Mouse (Mus musculus) adrenal gland, postnatal 4 days (tissue): ENCODE data around the gene Armc8. TPM values are rescaled to one million over a fixed set of nuclear protein-coding genes. Genes with fewer than 3 reads are reported as not detected.
A peak's percentile ranks its signal among the peaks of the same experiment; 100 is the strongest.

Source experiments
- DNase-seq, 2 experiments: peaks; one replicate each; pipeline ENCODE4 v3.0.0; 2021 to 2022; ENCODE audit warnings: low spot score in 2 of 2, mixed read lengths in 2 of 2
- total RNA-seq, 2 experiments: library from RNA; stranded (reverse); gene quantifications; 2 replicates each; pipeline ENCODE4 v1.2.3; 2021

The Armc8 gene
- total RNA-seq, 2 experiments from 2014 or later: 34.3 to 38.9 TPM

DNA sequence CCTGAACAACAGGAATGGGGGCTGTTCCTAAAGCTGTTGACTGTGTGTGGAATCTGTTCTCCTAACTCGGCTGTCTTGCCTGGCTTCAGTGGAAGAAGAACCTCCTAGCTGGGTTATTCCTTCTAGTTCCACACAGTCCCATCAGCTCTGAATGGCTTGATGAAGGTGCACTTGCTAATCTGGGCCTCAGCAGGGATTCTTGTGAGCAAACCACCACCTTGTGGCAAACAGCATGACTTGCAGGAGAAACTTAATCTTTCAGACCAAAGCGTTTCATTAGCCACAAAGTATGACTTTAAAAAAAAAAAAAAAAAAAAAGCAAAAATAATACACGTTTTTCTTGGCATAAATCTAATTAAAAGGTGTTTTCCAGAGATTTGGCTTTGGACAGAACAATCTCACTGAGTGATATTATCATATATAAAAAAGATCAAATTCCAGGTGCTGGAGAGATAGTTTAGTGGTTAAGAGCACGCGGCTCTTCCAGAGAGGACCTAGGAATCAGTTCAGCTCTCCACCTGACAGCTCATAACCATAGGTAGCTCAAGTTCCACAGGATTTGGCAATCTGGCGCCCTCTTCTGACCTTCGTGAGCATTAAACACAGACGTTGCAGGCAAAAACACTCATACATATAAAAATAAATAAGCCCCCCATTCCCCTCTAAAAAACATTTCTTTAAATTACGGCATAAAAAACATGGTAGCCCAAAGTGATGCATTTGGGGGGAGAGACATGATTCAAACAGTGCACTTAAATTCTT lies 118.6 kb downstream of the Armc8 start:
- no peak for DNase-seq

DNA sequence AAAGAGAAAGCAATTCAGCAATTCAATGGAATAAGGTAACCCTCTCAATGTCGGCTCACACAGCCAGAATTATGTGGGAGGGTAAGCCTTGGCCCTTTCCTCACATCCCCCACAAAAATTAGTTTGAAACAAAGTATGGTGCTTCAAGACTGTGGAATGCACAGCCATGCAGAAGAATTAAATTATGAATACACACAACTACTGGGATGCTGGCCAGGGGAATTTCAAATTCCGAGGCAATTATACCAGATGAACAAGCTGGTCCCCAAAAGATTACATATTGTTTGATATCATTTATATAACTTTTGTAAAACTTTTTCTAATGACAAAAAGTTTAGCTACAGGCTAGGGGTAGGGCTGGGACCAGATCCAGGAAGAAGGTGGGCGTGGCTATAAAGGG lies 121.4 kb downstream of the Armc8 start:
- no peak for DNase-seq

DNA sequence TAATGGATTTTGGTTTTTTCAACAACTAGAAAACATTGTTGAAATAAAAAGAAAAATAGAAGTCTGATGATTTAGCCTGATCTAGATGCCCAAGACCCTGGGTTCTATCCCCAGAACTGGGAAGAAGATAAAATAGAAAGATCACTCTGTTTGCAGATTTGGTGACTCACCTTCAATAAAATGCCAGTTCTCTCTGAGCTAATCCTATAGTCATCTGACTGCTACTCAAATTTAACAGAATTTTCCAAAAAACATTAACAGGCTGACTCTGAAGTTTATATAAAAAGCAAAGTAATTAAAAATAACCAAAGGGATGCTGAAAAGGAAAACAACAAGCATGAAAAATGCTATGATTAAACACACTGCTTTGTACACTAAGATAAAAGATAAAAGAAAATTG lies 122.4 kb downstream of the Armc8 start:
- no peak for DNase-seq

GRCm38 (mm10) chr9:99444590-99445178 lies 124.0 kb downstream of the Armc8 start:
- DNase-seq: no peak

DNA sequence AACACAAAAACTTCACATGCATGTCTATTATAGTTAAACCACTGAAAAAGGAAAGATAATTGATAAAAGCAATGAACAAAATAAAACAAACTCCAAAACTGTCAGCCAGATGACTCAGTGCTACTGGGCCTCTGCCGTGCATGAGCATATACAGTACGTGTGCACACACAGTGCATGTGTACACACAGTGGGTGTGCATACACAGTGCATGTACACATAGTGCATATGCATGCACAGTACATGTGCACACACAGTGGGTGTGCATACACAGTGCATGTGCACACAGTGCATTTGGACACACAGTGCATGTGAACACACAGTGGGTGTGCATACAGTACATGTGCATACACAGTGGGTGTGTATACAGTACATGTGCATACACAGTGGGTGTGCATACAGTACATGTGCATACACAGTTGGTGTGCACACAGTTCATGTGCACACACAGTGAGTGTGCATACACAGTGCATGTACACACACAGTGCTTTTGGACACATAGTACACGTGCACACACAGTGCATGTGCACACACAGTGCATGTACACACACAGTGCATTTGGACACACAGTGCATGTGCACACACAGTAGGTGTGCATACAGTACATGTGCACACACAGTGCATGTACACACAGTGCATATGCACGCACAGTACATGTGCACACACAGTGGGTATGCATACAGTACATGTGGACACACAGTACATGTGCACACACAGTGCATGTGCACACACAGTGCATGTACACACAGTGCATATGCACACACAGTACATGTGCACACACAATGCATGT lies 126.9 kb downstream of the Armc8 start:
- no peak for DNase-seq

DNA sequence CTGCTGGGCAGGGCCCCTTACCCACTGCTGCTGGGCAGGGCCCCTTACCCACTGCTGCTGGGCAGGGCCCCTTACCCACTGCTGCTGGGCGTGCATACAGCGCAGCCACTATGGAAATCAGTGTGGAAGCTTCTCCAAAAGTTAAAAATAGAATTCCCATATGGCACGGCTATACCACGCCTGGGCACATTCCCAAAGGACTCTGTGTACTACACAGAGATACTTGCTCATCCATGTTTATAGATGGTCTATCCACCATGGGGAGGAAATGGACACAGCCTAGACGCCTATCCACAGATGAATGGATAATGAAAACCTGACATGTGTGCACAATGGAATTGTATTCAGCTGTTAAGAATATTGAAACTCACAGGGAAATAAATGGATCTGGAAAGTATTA lies 127.8 kb downstream of the Armc8 start:
- DNase-seq: no peak

- no peak for DNase-seq
Observed at GRCm38 (mm10) chr9:99439064-99439463, 129.6 kb downstream of the Armc8 start.

- DNase-seq: no peak
Observed at GRCm38 (mm10) chr9:99437781-99438565, 130.7 kb downstream of the Armc8 start.

DNA sequence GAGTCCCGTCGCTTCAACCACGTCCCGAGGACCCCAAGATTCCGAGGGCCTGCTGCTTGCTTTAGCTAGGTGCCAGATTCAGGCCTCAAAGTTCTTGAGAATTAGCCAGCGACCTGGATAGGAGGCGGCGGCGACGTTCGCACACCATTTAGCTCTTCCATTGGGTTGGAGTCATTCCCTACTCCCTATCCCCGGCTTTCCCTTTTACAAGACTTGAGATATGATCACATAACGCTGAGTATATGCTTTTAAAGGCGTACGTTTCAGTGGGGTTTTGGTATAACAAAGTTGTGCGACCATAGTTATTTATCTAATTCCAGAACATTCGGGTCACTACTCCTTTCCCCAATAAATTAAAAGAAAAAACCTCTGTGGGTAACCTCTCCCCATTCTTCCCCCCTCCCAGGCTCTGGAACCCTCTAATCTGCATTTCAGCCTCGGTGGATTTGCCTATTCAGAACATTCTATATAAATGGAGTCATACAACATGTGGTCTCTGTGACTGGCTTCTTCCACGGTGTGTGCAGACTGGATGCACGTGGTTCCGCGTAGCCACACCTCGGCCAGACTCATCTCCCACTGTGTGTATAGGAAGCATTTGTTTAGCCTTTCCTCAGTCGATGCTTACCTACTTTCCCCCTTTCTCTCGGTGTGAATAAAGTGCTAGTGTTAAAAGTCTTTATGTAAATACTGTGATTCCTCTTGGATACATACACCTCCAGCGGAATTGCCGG lies 131.5 kb downstream of the Armc8 start, which contains the start of gene Mras:
Gene Mras, minus strand, starts transcription at position 351 of the 734 bp plus-strand sequence.
- DNase-seq: no peak

DNA sequence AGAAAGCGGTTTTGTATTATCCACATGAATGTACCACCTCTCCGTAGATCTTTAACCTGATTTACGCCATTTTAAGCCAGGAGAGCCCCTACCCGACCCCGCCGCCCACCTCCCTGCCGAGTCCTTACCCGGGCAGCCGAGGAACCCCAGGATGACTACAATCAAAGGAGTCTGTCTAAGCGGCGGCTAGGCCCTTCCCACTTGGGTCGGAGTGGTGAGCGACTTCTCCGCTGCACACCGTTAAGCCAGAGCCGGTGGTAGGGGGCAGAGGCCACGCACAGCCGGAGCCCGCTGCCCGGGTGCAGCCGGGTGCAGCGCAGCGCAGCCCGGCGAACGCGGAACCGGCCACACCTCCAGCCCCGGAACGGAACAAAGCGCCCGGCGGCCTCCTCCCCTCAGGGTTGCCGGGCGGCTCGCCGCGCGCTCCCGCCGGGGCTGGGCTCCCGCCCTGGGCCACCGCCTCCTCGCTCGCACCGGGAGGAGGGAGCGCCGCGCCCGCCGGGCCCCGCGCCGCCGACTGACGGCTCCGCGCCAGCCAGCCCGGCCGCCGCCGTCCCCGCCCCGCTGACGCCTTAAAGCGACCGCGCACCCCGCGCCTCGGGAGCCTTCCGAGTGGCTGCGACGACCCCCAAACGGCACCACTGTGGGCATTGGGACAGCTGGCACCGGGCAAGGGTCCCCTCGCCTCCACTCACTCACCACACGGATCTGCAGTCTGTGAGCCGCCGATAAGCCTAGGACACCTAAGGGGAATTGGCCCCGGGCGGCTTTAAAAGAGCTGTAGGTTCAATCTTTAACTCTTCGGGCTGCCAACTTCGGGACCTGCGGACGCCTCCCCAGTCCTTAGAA lies 132.3 kb downstream of the Armc8 start:
- DNase-seq: peak; percentile 53 to 62

DNA sequence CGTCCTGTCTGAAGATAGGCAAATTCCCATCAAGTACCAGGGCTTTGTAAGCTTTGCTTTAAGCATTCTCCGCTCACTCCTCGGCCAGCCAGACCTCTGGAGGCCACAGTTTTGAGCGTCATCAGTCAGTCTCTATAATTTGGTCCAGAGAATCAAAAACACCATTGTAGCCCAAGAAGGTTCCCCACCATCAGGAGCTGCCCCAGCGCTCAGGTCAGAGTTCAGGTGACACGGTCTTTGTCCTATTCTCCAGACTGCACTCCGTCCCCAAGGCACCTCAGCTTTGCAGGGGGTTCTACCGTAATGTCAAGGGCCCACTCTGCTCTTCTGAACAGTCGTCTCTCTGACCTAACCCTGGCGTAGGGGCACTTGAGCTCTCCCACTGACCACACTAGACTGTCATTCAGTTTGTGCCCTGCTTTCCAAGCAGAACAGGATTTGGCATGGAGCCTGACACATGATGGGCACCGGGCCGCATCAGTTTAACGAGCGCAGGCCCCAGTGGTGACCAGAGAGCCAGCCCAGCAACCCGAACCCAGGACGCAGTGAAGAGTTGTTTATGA lies 133.0 kb downstream of the Armc8 start:
- peak in 1 of 2 experiments; percentile 26 for DNase-seq

DNA sequence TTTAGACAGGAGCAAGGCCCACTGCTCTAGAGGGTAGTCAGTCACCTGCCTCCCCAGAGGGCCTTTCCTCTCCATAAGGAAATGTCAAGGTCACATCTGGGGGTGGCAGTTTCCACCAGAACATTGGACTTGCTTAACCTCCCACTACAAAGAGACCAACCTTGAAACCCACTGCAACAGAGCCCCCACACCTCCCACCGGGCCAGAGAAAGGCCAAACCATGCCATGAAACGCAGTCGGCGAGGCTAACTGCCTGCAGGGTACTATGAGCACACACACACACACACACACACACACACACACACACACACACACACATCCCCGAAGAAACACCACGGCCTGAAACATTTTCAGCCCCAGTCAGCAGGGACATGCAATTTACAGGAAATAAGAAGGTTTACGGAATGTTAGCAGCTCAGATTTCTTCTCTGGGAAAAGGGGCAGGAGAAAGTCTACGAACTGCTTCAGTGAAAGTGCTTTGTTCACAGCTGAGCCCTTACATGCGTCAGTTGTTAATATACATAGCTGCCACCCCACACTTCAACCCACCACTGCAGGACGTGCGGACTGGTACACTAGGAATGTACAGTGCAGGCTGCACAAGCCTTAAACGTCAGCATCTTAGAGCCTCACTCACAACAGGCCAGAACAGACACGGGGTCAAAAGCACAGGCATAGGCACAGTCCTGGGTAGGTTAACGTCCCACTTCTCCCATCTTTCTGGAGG lies 133.6 kb downstream of the Armc8 start:
- DNase-seq: peak in 1 of 2 experiments; percentile 31

- no peak for DNase-seq
Observed at GRCm38 (mm10) chr9:99432478-99432877, 136.2 kb downstream of the Armc8 start.

GRCm38 (mm10) chr9:99431963-99432362 lies 136.7 kb downstream of the Armc8 start:
- no peak for DNase-seq

DNA sequence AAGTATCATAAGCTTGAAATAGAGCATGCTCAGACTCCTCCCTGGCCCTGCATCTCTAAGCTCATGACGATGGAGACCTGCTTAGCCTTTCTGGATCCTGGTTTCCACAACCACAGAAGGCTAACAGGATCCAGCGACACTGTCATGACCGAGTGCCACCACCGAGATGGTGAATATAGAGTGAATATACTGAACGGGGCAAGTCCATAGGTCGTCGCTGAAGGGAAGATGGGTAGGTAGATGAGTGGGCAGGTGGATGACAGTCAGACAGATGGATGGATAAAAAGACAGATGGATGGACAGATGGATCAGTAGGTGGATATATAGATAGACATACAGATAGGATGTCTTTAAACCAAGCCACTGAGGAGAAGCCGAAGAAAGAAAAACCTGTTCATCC lies 137.4 kb downstream of the Armc8 start:
- DNase-seq: no peak

DNA sequence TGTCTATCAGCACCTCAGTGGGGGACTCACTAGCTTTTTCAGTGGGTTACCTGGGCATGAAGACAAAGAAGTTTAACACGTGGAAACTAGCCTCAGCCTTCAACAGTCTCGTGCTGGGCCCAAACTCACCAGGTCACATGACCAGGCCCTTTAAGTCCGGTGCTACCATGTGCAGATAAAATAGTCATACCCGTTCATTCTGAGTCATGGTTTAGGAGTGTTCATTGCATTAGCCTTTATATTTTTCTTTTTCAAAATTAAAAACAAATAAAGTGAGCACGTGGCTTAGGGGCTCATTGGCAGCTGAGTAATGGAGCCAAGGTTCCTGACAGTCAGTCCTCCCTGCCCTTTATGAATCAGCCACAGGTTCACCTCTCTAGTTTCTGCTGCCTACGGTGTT lies 137.9 kb downstream of the Armc8 start:
- DNase-seq: no peak

DNA sequence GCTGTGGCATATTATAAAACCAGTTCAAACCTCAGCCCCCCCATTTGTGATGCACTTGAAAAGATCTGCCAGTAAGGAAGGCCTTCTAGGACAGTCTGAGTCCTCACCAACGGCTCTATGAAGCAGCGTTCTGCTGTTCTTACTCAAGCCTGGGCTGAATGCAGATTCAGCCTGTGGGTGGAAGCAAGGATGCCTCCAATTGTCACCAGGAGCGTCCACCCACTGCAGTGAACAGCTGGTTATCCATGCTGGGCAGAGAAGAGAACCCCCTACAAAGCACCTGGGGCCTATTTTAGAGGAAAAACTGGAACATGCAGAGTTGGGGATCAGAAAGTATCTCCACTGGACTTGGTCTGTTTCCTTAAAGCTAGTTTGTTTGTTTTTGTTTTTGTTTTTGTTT lies 138.9 kb downstream of the Armc8 start:
- DNase-seq: no peak

DNA sequence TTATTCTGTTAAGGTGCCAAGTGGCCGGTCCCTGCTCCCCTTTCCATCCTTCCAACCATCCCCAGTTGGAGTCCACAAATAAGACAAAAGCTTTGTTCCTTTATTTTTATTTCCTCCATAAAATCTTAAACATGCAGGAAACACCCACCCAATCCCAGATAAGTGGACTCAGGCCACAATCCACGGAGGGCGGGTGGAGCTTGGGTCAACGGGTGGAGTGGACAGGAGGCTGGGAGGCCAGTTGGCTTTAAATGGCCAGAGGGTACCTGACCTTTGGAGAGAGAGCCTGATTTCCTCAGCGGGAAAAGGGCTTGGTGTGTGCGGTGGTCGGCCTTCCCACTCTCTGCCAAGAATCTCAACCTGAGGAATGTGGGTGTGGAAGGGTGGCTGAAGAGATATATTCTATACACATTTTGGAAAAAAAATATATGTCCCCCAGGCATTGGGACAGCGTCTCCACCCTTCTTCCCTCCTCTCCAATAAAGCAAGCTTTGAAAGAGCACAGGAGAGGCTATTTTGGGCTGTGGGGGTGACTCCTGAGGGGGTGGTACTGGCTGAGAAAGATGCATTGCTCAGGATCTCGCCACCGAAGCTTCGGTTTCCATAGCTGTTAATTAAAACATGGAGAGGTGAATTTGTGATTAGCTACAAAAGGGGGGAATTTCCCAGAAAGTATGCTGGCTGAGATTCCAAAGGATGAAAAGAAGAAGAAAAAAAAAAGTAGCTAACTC lies 139.9 kb downstream of the Armc8 start:
- no peak for DNase-seq
